Mouse (Mus musculus) CH12.LX (cell line): ENCODE measurements at regions not wholly inside any gene's neighbourhood (a gene's known extent, or its start where the extent isn't known, plus 50 kb on each side); places are given as distances from the start of the nearest gene placed in this dataset.
A peak's percentile ranks its signal among the peaks of the same experiment; 100 is the strongest.

Experiments used
- DNase-seq: peaks from one replicate; pipeline ENCODE4 v3.0.0-alpha.2; 2013; ENCODE audit errors: extremely low read depth
- H3K27ac ChIP-seq: 2 replicates; pipeline ENCODE4 v1.5.1; 2012; ENCODE audit warnings: low read depth, mild to moderate bottlenecking, control low read depth, moderate library complexity; ENCODE audit not compliant: insufficient read depth
- H3K27me3 ChIP-seq: replicated peaks from 2 replicates; pipeline ENCODE3; 2012; ENCODE audit warnings: inconsistent platforms
- H3K36me3 ChIP-seq, 2 experiments: replicated peaks in 1 of 2; 2 replicates each; pipeline versions ENCODE3 to v1.6.1; 2012; ENCODE audit warnings: inconsistent platforms in 1 of 2, low read length in 1 of 2, mild to moderate bottlenecking in 1 of 2, mixed read lengths in 1 of 2, moderate library complexity in 1 of 2; ENCODE audit not compliant: control insufficient read depth in 1 of 2, insufficient read depth in 1 of 2
- H3K4me1 ChIP-seq, 2 experiments: 2 replicates each; pipeline ENCODE4 v1.6.1; 2012; ENCODE audit warnings: inconsistent platforms in 1 of 2, moderate library complexity in 1 of 2; ENCODE audit not compliant: insufficient read depth in 2 of 2, control insufficient read depth in 1 of 2
- H3K4me2 ChIP-seq: 2 replicates; pipeline ENCODE4 v1.6.1; 2012; ENCODE audit warnings: low read depth, mild to moderate bottlenecking, control low read depth; ENCODE audit not compliant: poor library complexity, insufficient read depth, severe bottlenecking
- H3K4me3 ChIP-seq, 3 experiments: fragments of 150-350 bp in 1 of 3; sonication (generic) in 1 of 3; replicated peaks in 1 of 3; 2 replicates each; pipeline versions ENCODE3 to v1.5.1; 2011 to 2012; ENCODE audit warnings: low read depth in 2 of 3, low read length in 2 of 3, mild to moderate bottlenecking in 2 of 3, moderate library complexity in 2 of 3, control low read depth in 1 of 3, improper control_type of control experiment in 1 of 3, inconsistent platforms in 1 of 3, mixed read lengths in 1 of 3; ENCODE audit not compliant: poor library complexity in 1 of 3
- H3K79me2 ChIP-seq: replicated peaks from 2 replicates; pipeline ENCODE4 v1.6.1; 2012; ENCODE audit warnings: mild to moderate bottlenecking, moderate library complexity; ENCODE audit not compliant: control insufficient read depth, poor library complexity, insufficient read depth, severe bottlenecking; ENCODE audit errors: extremely low read depth
- H3K9ac ChIP-seq: 2 replicates; pipeline ENCODE4 v1.6.1; 2012; ENCODE audit warnings: low read depth, mild to moderate bottlenecking, control low read depth, moderate library complexity; ENCODE audit not compliant: insufficient read depth
- H3K9me3 ChIP-seq: replicated peaks from 2 replicates; pipeline ENCODE3; 2012; ENCODE audit warnings: low read length, inconsistent platforms, mixed read lengths
- BHLHE40 ChIP-seq: IDR thresholded peaks from 2 replicates; pipeline ENCODE4 v1.6.1; 2011; ENCODE audit warnings: mild to moderate bottlenecking, low read depth, low read length, improper control_type of control experiment
- CHD1 ChIP-seq: IDR thresholded peaks from 2 replicates; pipeline ENCODE4 v1.6.1; 2012; ENCODE audit warnings: low read depth, low read length, improper control_type of control experiment, inconsistent platforms
- CHD2 ChIP-seq: IDR thresholded peaks from 2 replicates; pipeline ENCODE4 v1.6.1; 2011; ENCODE audit warnings: low read length, improper control_type of control experiment
- E2F4 ChIP-seq: IDR thresholded peaks from 2 replicates; pipeline ENCODE4 v1.6.1; 2011; ENCODE audit warnings: low read depth, low read length, improper control_type of control experiment; ENCODE audit not compliant: insufficient replicate concordance
- ELF1 ChIP-seq: IDR thresholded peaks from 2 replicates; pipeline ENCODE4 v1.6.1; 2014; ENCODE audit warnings: low read depth, mild to moderate bottlenecking, inconsistent platforms, low read length, improper control_type of control experiment
- HCFC1 ChIP-seq: IDR thresholded peaks from 2 replicates; pipeline ENCODE4 v1.6.1; 2012; ENCODE audit warnings: low read depth, mild to moderate bottlenecking, inconsistent platforms, low read length, improper control_type of control experiment
- JUN ChIP-seq: IDR thresholded peaks from 2 replicates; pipeline ENCODE4 v1.6.1; 2011; ENCODE audit warnings: low read depth, mild to moderate bottlenecking, low read length, improper control_type of control experiment, moderate library complexity; ENCODE audit not compliant: insufficient read depth
- JUND ChIP-seq: conservative IDR thresholded peaks from 2 replicates; pipeline ENCODE4 v1.6.1; 2011; ENCODE audit warnings: low read depth, low read length, improper control_type of control experiment
- MAX ChIP-seq: IDR thresholded peaks from 2 replicates; pipeline ENCODE4 v1.6.1; 2011; ENCODE audit warnings: low read length, improper control_type of control experiment
- MEF2A ChIP-seq: IDR thresholded peaks from 2 replicates; pipeline ENCODE4 v1.6.1; 2014; ENCODE audit warnings: low read depth, mild to moderate bottlenecking, inconsistent platforms, low read length, improper control_type of control experiment, borderline replicate concordance
- MYC ChIP-seq: IDR thresholded peaks from 2 replicates; pipeline ENCODE4 v1.6.1; 2011; ENCODE audit warnings: low read depth, mild to moderate bottlenecking, improper control_type of control experiment, low read length
- NELFE ChIP-seq: IDR thresholded peaks from 2 replicates; pipeline ENCODE4 v1.6.1; 2011; ENCODE audit warnings: low read depth, low read length, improper control_type of control experiment
- PAX5 ChIP-seq: IDR thresholded peaks from 2 replicates; pipeline ENCODE4 v1.6.1; 2012; ENCODE audit warnings: low read length, inconsistent platforms, mixed read lengths
- POLR2A ChIP-seq: IDR thresholded peaks from 2 replicates; pipeline ENCODE4 v1.6.1; 2011; ENCODE audit warnings: low read depth, mild to moderate bottlenecking, improper control_type of control experiment, low read length
- RAD21 ChIP-seq: IDR thresholded peaks from 2 replicates; pipeline ENCODE4 v1.6.1; 2011; ENCODE audit warnings: low read depth, mild to moderate bottlenecking, low read length, improper control_type of control experiment, moderate library complexity
- RCOR1 ChIP-seq: conservative IDR thresholded peaks from 2 replicates; pipeline ENCODE4 v1.6.1; 2012; ENCODE audit warnings: low read depth, mild to moderate bottlenecking, inconsistent platforms, low read length, improper control_type of control experiment
- SIN3A ChIP-seq: IDR thresholded peaks from 2 replicates; pipeline ENCODE4 v1.6.1; 2012; ENCODE audit warnings: low read length, improper control_type of control experiment, inconsistent platforms
- SMC3 ChIP-seq: IDR thresholded peaks from 2 replicates; pipeline ENCODE4 v1.6.1; 2011; ENCODE audit warnings: low read depth, low read length, improper control_type of control experiment
- TCF12 ChIP-seq: IDR thresholded peaks from 2 replicates; pipeline ENCODE4 v1.6.1; 2014; ENCODE audit warnings: low read depth, mild to moderate bottlenecking, inconsistent platforms, low read length, improper control_type of control experiment
- UBTF ChIP-seq: IDR thresholded peaks from 2 replicates; pipeline ENCODE4 v1.6.1; 2012; ENCODE audit warnings: low read depth, mild to moderate bottlenecking, inconsistent platforms, low read length, improper control_type of control experiment, moderate library complexity
- USF1 ChIP-seq: IDR thresholded peaks from 2 replicates; pipeline ENCODE4 v1.6.1; 2014; ENCODE audit warnings: low read depth, mild to moderate bottlenecking, inconsistent platforms, low read length, improper control_type of control experiment
- ZMIZ1 ChIP-seq: IDR thresholded peaks from 2 replicates; pipeline ENCODE4 v1.6.1; 2012; ENCODE audit warnings: low read depth, mild to moderate bottlenecking, inconsistent platforms, low read length, improper control_type of control experiment
- ZNF384 ChIP-seq: IDR thresholded peaks from 2 replicates; pipeline ENCODE4 v1.6.1; 2012; ENCODE audit warnings: low read depth, low read length, improper control_type of control experiment, inconsistent platforms
- dilution Hi-C: fragments of 300-500 bp; cut with MboI; formaldehyde crosslinking; loops from 2 replicates; pipeline ENCODE4 v1.14.3; 2020; ENCODE audit warnings: low sequenced_read_pairs; ENCODE audit not compliant: extremely low pct_unique_long_range_greater_than_20kb, extremely low pct_ligation_motif_present
- in situ Hi-C: fragments of 300-500 bp; cut with MboI; formaldehyde crosslinking; loops from 3 replicates; pipeline ENCODE4 v1.14.3; 2019; ENCODE audit warnings: low sequenced_read_pairs, low pct_ligation_motif_present, low pct_unique_long_range_greater_than_20kb, mixed read lengths

- TF ChIP-seq ZMIZ1 (no peak), HCFC1 (no peak), JUN (no peak), UBTF (no peak), MAX (no peak), RAD21 (no peak), CHD2 (no peak), RCOR1 (no peak), TCF12 (no peak)
- H3K36me3 ChIP-seq: no peaks in the 10 kb centered on the region
- H3K79me2 ChIP-seq: no peaks in the 10 kb centered on the region
- H3K4me1 ChIP-seq: peaks cover under 1 to 2% of the 10 kb centered on the region in 2 experiments; a peak in 1 of 4 replicates
- in situ Hi-C loops (loop anchor here (10.0 kb wide), 1 partner anchor 149 kb away; no protein-coding TSS in a partner anchor), dilution Hi-C loops (no loop called here)
- DNase-seq: no peak
- H3K9ac ChIP-seq: no peak overlapping the region
- H3K4me2 ChIP-seq: 0 out of 2 replicates have a peak overlapping the region, but pooled peaks have one; percentile 1
- no peaks in the 10 kb centered on the region for H3K27me3 ChIP-seq
- no peak overlapping the region for H3K27ac ChIP-seq
- H3K4me3 ChIP-seq: no peak overlapping the region
- H3K9me3 ChIP-seq: no peaks in the 10 kb centered on the region
Measured at GRCm38 (mm10) chr8:36036271-36036670, 270.7 kb downstream of the Gm19410 start.

- no peak for TF ChIP-seq RCOR1
- no peak for TF ChIP-seq HCFC1
- TF ChIP-seq ELF1: no peak
- no peak for TF ChIP-seq UBTF
- no peak for TF ChIP-seq SMC3
- TF ChIP-seq PAX5: no peak
- no peak for TF ChIP-seq RAD21
- TF ChIP-seq JUN: no peak
- no peak for TF ChIP-seq MEF2A
- no peak for TF ChIP-seq JUND
- TF ChIP-seq CHD1: no peak
- no peak for TF ChIP-seq ZNF384
- no peak for TF ChIP-seq POLR2A
- TF ChIP-seq E2F4: no peak
- TF ChIP-seq NELFE: no peak
- no peak for TF ChIP-seq MYC
- TF ChIP-seq USF1: no peak
- TF ChIP-seq SIN3A: no peak
- no peak for TF ChIP-seq BHLHE40
- Histone ChIP-seq H3K4me3 (no peak overlapping the region), H3K9ac (no peak overlapping the region), H3K9me3 (no peaks in the 10 kb centered on the region), H3K36me3 (no peaks in the 10 kb centered on the region), H3K79me2 (no peaks in the 10 kb centered on the region), H3K27me3 (peaks cover 1% of the 10 kb centered on the region), H3K27ac (no peak overlapping the region), H3K4me1 (peaks cover 3 to 5% of the 10 kb centered on the region in 2 experiments; a peak in 2 of 4 replicates), H3K4me2 (no peak overlapping the region)
- in situ Hi-C loops: no loop called here
- no peak for DNase-seq
- dilution Hi-C loops: no loop called here
Measured at GRCm38 (mm10) chr8:36041222-36041864, 275.8 kb downstream of the Gm19410 start.
